Mouse (Mus musculus) E14TG2a.4 (cell line): ENCODE results near the gene Trp53i11.

Experiments used
- CTCF ChIP-seq: conservative IDR thresholded peaks from 2 replicates; pipeline ENCODE4 v1.5.1; 2014; ENCODE audit warnings: low read length
- POU5F1 ChIP-seq: IDR thresholded peaks from 2 replicates; pipeline ENCODE4 v1.6.1; 2014; ENCODE audit warnings: low read length, borderline replicate concordance

- TF ChIP-seq CTCF (no peak), POU5F1 (no peak)
Observed at GRCm38 (mm10) chr2:93244090-93244443, 56.7 kb downstream of the Trp53i11 start.
